Mouse (Mus musculus) heart, embryonic 10.5 days (tissue): ENCODE results near the gene Fam173a. TPM values are rescaled to one million over a fixed set of nuclear protein-coding genes. Genes with fewer than 3 reads are reported as not detected.

Experiments
- DNase-seq: peaks from one replicate; pipeline ENCODE4 v3.0.0-alpha.2; 2017; ENCODE audit warnings: low spot score
- H3K27ac ChIP-seq: fragments of 300-500 bp; sonication (generic); 2 replicates; pipeline ENCODE4 v1.5.1; 2016; ENCODE audit warnings: mild to moderate bottlenecking
- H3K27me3 ChIP-seq: fragments of 300-500 bp; sonication (generic); 2 replicates; pipeline ENCODE4 v1.6.1; 2016; ENCODE audit warnings: mild to moderate bottlenecking; ENCODE audit not compliant: poor library complexity, insufficient read depth, severe bottlenecking
- H3K36me3 ChIP-seq: fragments of 300-500 bp; sonication (generic); 2 replicates; pipeline ENCODE4 v1.6.1; 2016; ENCODE audit warnings: mild to moderate bottlenecking, moderate library complexity
- H3K4me1 ChIP-seq: fragments of 300-500 bp; sonication (generic); 2 replicates; pipeline ENCODE4 v1.6.1; 2016; ENCODE audit warnings: mild to moderate bottlenecking
- H3K4me3 ChIP-seq: fragments of 300-500 bp; sonication (generic); 2 replicates; pipeline ENCODE4 v1.5.1; 2016; ENCODE audit warnings: mild to moderate bottlenecking, moderate library complexity
- H3K9me3 ChIP-seq: fragments of 300-500 bp; sonication (generic); 2 replicates; pipeline ENCODE4 v1.6.1; 2016; ENCODE audit warnings: mild to moderate bottlenecking, moderate library complexity
- WGBS: fragments of 180-500 bp; shearing (Covaris S2); methylation state at CpG from one replicate; pipeline ENCODE4 v1.1.7; 2016; 5-methylcytosine and 5-hydroxymethylcytosine counted together
- polyA plus RNA-seq: library from polyadenylated mRNA; unstranded; fragments of >200 nt; fragmentation: Nextera tagmentation; extraction: Ambion mirVana; gene quantifications from 2 replicates; pipeline ENCODE4 v1.2.1, GENCODE M21; 2016

Gene Fam173a
- polyA plus RNA-seq, 1 experiment from 2014 or later: 74.5 TPM

- no peaks in the 10 kb centered on the region for H3K9me3 ChIP-seq
- H3K27ac ChIP-seq: peak within 1 kb of the TSS; percentile 98
- peaks cover 48% of the 10 kb centered on the region for H3K36me3 ChIP-seq
- H3K4me3 ChIP-seq: peak within 1 kb of the TSS; percentile 86
- peaks cover 84% of the 10 kb centered on the region for H3K4me1 ChIP-seq
- no peaks in the 10 kb centered on the region for H3K27me3 ChIP-seq
- under 1% methylated on average over 24 of the region's 24 CpGs for WGBS
- peak; percentile 98 for DNase-seq
Observed at GRCm38 (mm10) chr17:25833291-25833663, 40.6 kb upstream of the Fam173a start, which contains the start of gene Stub1. TSS of gene Stub1 (minus strand) at chr17:25833404.

GRCm38 (mm10) chr17:25832436-25833290 is 40.0 kb upstream of the Fam173a start:
- under 1% methylated on average over 77 of the region's 77 CpGs for WGBS
- peak; percentile 100 for DNase-seq
- no peaks in the 10 kb centered on the region for H3K9me3 ChIP-seq
- H3K27ac ChIP-seq: peak overlapping the region; percentile 98
- H3K4me3 ChIP-seq: peak overlapping the region; percentile 86
- H3K4me1 ChIP-seq: peaks cover 84% of the 10 kb centered on the region
- peaks cover 48% of the 10 kb centered on the region for H3K36me3 ChIP-seq
- no peaks in the 10 kb centered on the region for H3K27me3 ChIP-seq

GRCm38 (mm10) chr17:25831451-25832281 is 39.0 kb upstream of the Fam173a start:
- peak overlapping the region; percentile 98 for H3K27ac ChIP-seq
- DNase-seq: no peak

GRCm38 (mm10) chr17:25830806-25831431 is 38.2 kb upstream of the Fam173a start:
- peaks cover 84% of the 10 kb centered on the region for H3K4me1 ChIP-seq
- no peak overlapping the region for H3K27ac ChIP-seq
- DNase-seq: no peak
- 89% methylated on average over 14 of the region's 14 CpGs for WGBS
- H3K9me3 ChIP-seq: no peaks in the 10 kb centered on the region
- H3K27me3 ChIP-seq: no peaks in the 10 kb centered on the region
- H3K36me3 ChIP-seq: peaks cover 60% of the 10 kb centered on the region
- peak overlapping the region; percentile 86 for H3K4me3 ChIP-seq

More at GRCm38 (mm10) chr17:25831451-25832281, 39.0 kb upstream of the Fam173a start:
- no peaks in the 10 kb centered on the region for H3K9me3 ChIP-seq
- peak overlapping the region; percentile 86 for H3K4me3 ChIP-seq
- no peaks in the 10 kb centered on the region for H3K27me3 ChIP-seq
- peaks cover 57% of the 10 kb centered on the region for H3K36me3 ChIP-seq
- peaks cover 84% of the 10 kb centered on the region for H3K4me1 ChIP-seq
- WGBS: 53% methylated on average over 21 of the region's 21 CpGs

GRCm38 (mm10) chr17:25830200-25830753 is 37.6 kb upstream of the Fam173a start:
- 0 out of 2 replicates have a peak overlapping the region, but pooled peaks have one; percentile 31 for H3K27ac ChIP-seq
- peaks cover 84% of the 10 kb centered on the region for H3K4me1 ChIP-seq
- peaks cover 60% of the 10 kb centered on the region for H3K36me3 ChIP-seq
- no peak for DNase-seq
- peak overlapping the region; percentile 86 for H3K4me3 ChIP-seq
- WGBS: 87% methylated on average over 4 of the region's 4 CpGs
- H3K9me3 ChIP-seq: no peaks in the 10 kb centered on the region
- H3K27me3 ChIP-seq: no peaks in the 10 kb centered on the region

- 37% methylated on average over 8 of the region's 8 CpGs for WGBS
- Histone ChIP-seq H3K4me1 (peaks cover 84% of the 10 kb centered on the region), H3K9me3 (no peaks in the 10 kb centered on the region), H3K4me3 (peak overlapping the region; percentile 86), H3K27me3 (no peaks in the 10 kb centered on the region), H3K36me3 (peaks cover 55% of the 10 kb centered on the region), H3K27ac (peak overlapping the region; percentile 93)
- DNase-seq: no peak
Observed at GRCm38 (mm10) chr17:25829558-25830017, 36.9 kb upstream of the Fam173a start.

- no peaks in the 10 kb centered on the region for H3K27me3 ChIP-seq
- peaks cover 84% of the 10 kb centered on the region for H3K4me1 ChIP-seq
- under 1% methylated on average over 32 of the region's 32 CpGs for WGBS
- DNase-seq: peak; percentile 94
- peak within 1 kb of the TSS; percentile 86 for H3K4me3 ChIP-seq
- no peaks in the 10 kb centered on the region for H3K9me3 ChIP-seq
- peaks cover 55% of the 10 kb centered on the region for H3K36me3 ChIP-seq
- H3K27ac ChIP-seq: peak within 1 kb of the TSS; percentile 93
Observed at GRCm38 (mm10) chr17:25828712-25829557, 36.2 kb upstream of the Fam173a start, which contains the start of gene Jmjd8. TSS of gene Jmjd8 (plus strand) at chr17:25828867.

GRCm38 (mm10) chr17:25828223-25828594 is 35.5 kb upstream of the Fam173a start:
- no peak for DNase-seq
- Histone ChIP-seq H3K36me3 (peaks cover 55% of the 10 kb centered on the region), H3K9me3 (no peaks in the 10 kb centered on the region), H3K27ac (peak overlapping the region; percentile 93), H3K27me3 (no peaks in the 10 kb centered on the region), H3K4me1 (peaks cover 82% of the 10 kb centered on the region), H3K4me3 (peak overlapping the region; percentile 86)
- WGBS: 85% methylated on average over 8 of the region's 8 CpGs

GRCm38 (mm10) chr17:25827546-25828222 is 35.0 kb upstream of the Fam173a start:
- H3K27me3 ChIP-seq: peaks cover 2% of the 10 kb centered on the region; the same call in 1 of the 2 replicates
- H3K36me3 ChIP-seq: peaks cover 55% of the 10 kb centered on the region
- H3K9me3 ChIP-seq: no peaks in the 10 kb centered on the region
- H3K27ac ChIP-seq: no peak overlapping the region
- DNase-seq: no peak
- H3K4me1 ChIP-seq: peaks cover 82% of the 10 kb centered on the region
- WGBS: 93% methylated on average over 22 of the region's 22 CpGs
- peak overlapping the region; percentile 86; the same call in 1 of the 2 replicates for H3K4me3 ChIP-seq

- H3K9me3 ChIP-seq: no peaks in the 10 kb centered on the region
- H3K4me3 ChIP-seq: no peak overlapping the region
- H3K27ac ChIP-seq: no peak overlapping the region
- H3K4me1 ChIP-seq: peaks cover 81% of the 10 kb centered on the region
- no peak for DNase-seq
- 93% methylated on average over 13 of the region's 13 CpGs for WGBS
- peaks cover 55% of the 10 kb centered on the region for H3K36me3 ChIP-seq
- peaks cover 8% of the 10 kb centered on the region; the same call in 1 of the 2 replicates for H3K27me3 ChIP-seq
Observed at GRCm38 (mm10) chr17:25827011-25827410, 34.3 kb upstream of the Fam173a start.

GRCm38 (mm10) chr17:25825984-25826570 is 33.4 kb upstream of the Fam173a start:
- H3K4me3 ChIP-seq: no peak overlapping the region
- WGBS: 95% methylated on average over 27 of the region's 27 CpGs

More at GRCm38 (mm10) chr17:25825984-25826570, 33.4 kb upstream of the Fam173a start:
- peaks cover 16% of the 10 kb centered on the region; the same call in 1 of the 2 replicates for H3K27me3 ChIP-seq
- H3K9me3 ChIP-seq: no peaks in the 10 kb centered on the region
- no peak for DNase-seq
- H3K4me1 ChIP-seq: peaks cover 72% of the 10 kb centered on the region
- H3K27ac ChIP-seq: no peak overlapping the region
- H3K36me3 ChIP-seq: peaks cover 47% of the 10 kb centered on the region
